Mouse (Mus musculus): ENCODE results near the gene B3galt2.

Gene B3galt2

DNA sequence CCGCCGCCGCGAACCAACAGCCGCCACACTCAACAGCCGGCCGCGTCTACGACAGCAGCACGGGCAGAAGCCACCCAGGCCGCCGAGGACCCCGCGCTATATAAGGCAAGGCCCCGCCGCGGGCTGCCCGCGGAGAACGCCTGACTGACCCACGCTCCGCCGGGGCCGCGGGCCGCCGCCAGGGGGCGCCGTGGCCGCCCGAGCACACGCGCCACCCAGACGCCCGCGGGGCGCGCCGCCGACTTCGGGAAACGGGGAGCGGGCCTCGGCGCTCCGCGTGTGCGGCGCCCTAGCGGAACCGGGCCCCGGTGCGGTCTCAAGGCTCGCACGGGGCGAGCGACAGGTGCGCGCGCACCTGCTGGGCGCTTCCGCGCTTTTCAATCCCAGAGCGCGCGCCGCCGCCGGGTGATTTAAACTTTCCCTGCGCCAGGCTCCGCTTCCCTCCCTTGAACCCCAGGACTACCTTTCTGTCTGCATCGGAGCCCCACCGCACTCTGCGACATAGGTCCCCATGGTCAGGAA is 62.3 kb downstream of the B3galt2 start, which contains the start of gene Cdc73:
Gene Cdc73 (minus strand): TSS at position 153 of the 522 bp plus-strand sequence.
- DNase-seq (ENCODE audit: low read depth, low spot score) = peak; percentile 89

Measured in ZHBTc4 (cell line).